Mouse (Mus musculus): ENCODE results near the gene Ccndbp1. TPM values are rescaled to one million over a fixed set of nuclear protein-coding genes. Genes with fewer than 3 reads are reported as not detected.
"Not testable (repeated sequence)": the region's sequence is repeated elsewhere in the genome, so short reads cannot be mapped to it uniquely, and the experiment has no call there.

The Ccndbp1 gene
- polyA plus RNA-seq, 1 experiment: 37.4 TPM

DNA sequence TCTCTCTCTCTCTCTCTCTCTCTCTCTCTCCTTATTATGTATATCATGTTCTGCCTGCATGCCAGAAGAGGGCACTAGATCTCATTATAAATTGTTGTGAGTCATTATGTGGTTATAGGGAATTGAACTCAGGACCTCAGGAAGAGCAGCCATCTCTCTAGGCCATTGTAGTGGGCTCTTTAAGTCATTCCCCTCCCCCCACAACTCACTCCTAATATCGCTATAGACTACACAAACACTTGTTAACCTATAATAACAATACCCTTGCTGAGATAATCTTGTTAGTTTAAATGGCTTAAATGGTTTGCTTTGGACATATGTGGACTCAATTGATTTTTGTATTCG, 29.5 kb upstream of the Ccndbp1 start:
- Histone ChIP-seq H3K4me3 (ENCODE audit: insufficient read depth, low read depth, low read length) (no peak overlapping the region), H3K27ac (replicated peaks; ENCODE audit: low read depth, low read length) (no peak overlapping the region), H3K4me1 (ENCODE audit: control insufficient read depth, insufficient read depth, insufficient read length, low read length) (peaks cover 4% of the 10 kb centered on the region; the same call in 1 of the 2 replicates)

DNA sequence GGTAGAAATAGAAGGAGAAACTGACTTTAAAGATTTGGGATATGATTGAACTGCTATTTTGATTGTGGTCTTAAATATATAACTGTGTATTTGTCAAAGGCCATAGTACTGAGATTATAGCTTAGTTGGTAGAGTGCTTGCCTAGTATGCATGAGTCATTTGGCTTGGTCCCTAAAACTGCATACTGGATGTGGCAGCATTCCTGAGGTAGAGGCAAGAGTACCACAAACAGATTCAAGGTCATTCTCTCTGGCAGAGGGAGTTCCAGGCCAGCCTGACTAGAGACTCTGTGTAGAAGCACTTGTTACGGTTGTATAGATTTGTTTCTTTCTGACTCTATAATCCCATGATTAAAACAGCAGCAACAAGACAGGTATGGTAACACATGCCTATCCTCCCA, 28.4 kb upstream of the Ccndbp1 start:
- H3K27ac ChIP-seq (replicated peaks; ENCODE audit: low read depth, low read length): no peak overlapping the region
- H3K4me3 ChIP-seq (ENCODE audit: insufficient read depth, low read depth, low read length): no peak overlapping the region
- peaks cover 4% of the 10 kb centered on the region; the same call in 1 of the 2 replicates for H3K4me1 ChIP-seq (ENCODE audit: control insufficient read depth, insufficient read depth, insufficient read length, low read length)

DNA sequence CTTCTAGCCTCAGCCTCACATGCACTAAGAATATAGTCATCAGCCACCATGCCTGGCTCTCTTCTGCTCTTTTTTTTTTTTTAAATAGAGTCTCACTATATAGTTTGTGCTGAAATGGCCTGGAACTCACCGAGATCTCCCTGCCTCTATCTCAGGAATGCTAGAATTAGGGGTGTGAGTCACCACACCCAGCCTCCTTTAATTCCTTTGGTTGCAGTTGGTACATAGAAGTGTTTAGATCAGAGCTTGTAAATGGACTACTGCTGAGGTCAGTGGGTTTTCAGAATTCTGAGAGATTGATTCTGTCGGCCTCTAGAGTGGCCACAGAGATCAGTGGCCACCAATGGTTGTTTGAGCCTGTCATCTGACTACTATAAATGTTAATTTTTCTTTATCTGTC, 27.3 kb upstream of the Ccndbp1 start:
- Histone ChIP-seq H3K4me1 (ENCODE audit: control insufficient read depth, insufficient read depth, insufficient read length, low read length) (peaks cover 4% of the 10 kb centered on the region; the same call in 1 of the 2 replicates), H3K27ac (replicated peaks; ENCODE audit: low read depth, low read length) (no peak overlapping the region), H3K4me3 (ENCODE audit: insufficient read depth, low read depth, low read length) (no peak overlapping the region)

DNA sequence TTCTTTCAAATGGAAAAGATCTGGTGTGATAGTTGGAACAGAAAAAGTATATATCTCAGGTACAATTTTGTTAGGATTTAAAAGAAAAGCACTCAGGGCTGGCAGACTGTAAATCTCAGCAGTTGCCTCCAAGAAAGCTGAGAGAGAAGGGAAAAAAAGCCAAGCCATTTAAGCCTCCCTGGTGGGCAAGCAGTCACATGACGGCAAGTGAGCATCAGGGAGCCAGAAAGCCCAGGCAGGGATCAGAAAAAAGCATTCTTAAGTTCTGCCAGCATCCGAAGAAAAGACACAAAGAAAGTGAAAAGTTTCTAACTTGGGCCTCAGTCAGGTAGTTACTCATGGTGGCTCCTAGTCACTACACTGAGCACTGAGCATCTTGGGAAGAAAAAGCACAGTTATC, 24.6 kb upstream of the Ccndbp1 start:
- H3K4me3 ChIP-seq (ENCODE audit: insufficient read depth, low read depth, low read length): no peak overlapping the region
- no peaks in the 10 kb centered on the region for H3K4me1 ChIP-seq (ENCODE audit: control insufficient read depth, insufficient read depth, insufficient read length, low read length)
- no peak overlapping the region for H3K27ac ChIP-seq (replicated peaks; ENCODE audit: low read depth, low read length)

DNA sequence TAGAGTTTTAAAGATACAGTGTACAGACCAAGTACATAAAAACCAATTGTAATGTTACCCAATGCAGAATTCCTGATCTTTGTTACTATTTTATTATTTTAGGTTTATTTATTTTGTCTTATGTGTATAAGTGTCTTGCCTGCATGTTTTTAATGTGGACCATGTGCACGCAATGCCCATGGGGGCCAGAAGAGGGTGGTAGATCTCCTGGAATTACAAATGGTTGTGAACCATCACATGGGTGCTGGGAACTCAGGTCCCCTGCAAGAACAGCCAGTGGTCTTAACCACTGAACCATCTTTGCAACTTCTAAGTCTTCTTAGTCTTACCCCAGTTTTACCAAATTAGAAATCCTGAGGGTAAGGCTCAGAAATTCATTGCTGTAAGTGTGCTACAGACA, 23.0 kb upstream of the Ccndbp1 start:
- no peaks in the 10 kb centered on the region for H3K4me1 ChIP-seq (ENCODE audit: control insufficient read depth, insufficient read depth, insufficient read length, low read length)

DNA sequence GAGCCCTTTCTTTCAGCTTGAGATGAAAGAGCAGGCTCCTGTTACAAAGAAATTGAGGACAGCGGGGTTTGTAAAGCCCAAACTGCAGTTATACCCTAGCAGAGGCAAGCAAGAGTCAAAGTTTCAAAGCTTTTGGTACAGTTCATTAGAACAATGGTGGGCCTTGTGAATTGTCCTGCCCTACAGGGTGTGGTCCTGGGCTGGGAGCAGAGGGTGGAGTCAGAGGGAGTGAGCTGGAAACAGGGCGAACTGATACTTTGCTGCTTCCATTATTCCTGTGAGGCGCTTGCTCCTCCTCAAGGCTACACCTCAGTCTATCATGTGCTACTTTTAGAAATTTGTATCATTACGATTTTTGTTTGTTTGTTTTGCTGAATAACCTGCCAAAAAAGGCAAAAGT, 17.0 kb upstream of the Ccndbp1 start:
- no peak overlapping the region for H3K27ac ChIP-seq (replicated peaks; ENCODE audit: low read depth, low read length)

More for the DNA sequence above, 23.0 kb upstream of the Ccndbp1 start:
- no peak overlapping the region for H3K27ac ChIP-seq (replicated peaks; ENCODE audit: low read depth, low read length)
- no peak overlapping the region for H3K4me3 ChIP-seq (ENCODE audit: insufficient read depth, low read depth, low read length)

DNA sequence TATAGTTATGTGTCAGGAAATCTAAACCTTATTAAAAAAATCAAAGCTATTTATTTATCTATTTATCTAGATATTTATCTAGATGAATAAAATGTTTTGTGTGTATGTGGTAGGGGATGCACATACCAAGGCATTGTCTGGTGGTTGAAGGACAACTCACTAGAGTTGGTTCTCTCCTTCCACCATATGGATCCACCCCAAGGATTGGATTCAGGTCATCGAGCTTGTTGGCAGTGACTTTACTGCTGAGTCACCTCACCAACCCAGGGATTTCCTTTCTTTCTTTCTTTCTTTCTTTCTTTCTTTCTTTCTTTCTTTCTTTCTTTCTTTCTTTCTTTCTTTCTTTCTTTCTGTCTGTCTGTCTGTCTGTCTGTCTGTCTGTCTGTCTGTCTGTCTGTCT, 11.6 kb upstream of the Ccndbp1 start:
- not testable (repeated sequence) for H3K27ac ChIP-seq (replicated peaks; ENCODE audit: low read depth, low read length); H3K4me3 ChIP-seq (ENCODE audit: insufficient read depth, low read depth, low read length); H3K4me1 ChIP-seq (ENCODE audit: control insufficient read depth, insufficient read depth, insufficient read length, low read length)

More for the DNA sequence above, 17.0 kb upstream of the Ccndbp1 start:
- H3K4me1 ChIP-seq (ENCODE audit: control insufficient read depth, insufficient read depth, insufficient read length, low read length): no peaks in the 10 kb centered on the region
- H3K4me3 ChIP-seq (ENCODE audit: insufficient read depth, low read depth, low read length): no peak overlapping the region

DNA sequence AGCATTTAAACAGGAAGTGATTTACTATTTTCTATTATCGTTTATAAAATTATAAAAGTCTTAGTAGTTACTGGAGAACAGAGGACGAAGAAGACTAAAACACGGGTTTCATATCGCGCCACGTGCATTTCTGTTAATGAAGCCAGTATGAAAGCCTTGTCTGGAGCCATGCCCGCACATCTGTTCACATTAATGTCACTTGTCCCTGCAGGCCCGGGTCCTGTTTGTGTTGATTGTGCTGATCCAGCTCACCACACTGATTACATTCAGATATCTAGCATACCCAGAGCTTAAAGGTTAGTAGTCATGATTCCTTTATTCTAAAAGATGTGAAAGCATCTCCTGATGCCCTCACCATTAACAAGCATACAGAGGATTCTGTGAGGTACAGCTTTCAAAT, 9.3 kb upstream of the Ccndbp1 start:
- Histone ChIP-seq H3K27ac (replicated peaks; ENCODE audit: low read depth, low read length) (no peak overlapping the region), H3K4me3 (ENCODE audit: insufficient read depth, low read depth, low read length) (no peak overlapping the region), H3K4me1 (ENCODE audit: control insufficient read depth, insufficient read depth, insufficient read length, low read length) (no peaks in the 10 kb centered on the region)

DNA sequence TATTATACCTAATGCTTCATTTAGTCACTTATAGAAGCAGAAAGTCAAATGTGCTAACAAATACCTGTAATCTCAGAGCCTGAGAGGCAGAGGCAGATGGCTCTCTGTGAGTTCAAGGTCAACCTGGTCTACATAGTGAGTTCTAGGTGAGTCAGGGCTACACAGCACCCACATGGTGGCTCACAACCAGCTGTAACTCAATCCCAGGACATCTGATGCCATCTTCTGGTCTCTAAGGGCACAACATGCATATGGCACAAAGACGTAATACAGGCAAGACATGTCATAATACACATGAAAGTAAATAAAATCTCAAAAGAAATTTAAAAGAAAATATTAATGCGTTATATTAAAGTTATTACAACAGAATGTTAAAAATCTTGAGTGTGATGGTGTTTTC, 4.6 kb upstream of the Ccndbp1 start:
- Histone ChIP-seq H3K4me3 (ENCODE audit: insufficient read depth, low read depth, low read length) (no peak overlapping the region), H3K27ac (replicated peaks; ENCODE audit: low read depth, low read length) (no peak overlapping the region), H3K4me1 (ENCODE audit: control insufficient read depth, insufficient read depth, insufficient read length, low read length) (no peaks in the 10 kb centered on the region)

DNA sequence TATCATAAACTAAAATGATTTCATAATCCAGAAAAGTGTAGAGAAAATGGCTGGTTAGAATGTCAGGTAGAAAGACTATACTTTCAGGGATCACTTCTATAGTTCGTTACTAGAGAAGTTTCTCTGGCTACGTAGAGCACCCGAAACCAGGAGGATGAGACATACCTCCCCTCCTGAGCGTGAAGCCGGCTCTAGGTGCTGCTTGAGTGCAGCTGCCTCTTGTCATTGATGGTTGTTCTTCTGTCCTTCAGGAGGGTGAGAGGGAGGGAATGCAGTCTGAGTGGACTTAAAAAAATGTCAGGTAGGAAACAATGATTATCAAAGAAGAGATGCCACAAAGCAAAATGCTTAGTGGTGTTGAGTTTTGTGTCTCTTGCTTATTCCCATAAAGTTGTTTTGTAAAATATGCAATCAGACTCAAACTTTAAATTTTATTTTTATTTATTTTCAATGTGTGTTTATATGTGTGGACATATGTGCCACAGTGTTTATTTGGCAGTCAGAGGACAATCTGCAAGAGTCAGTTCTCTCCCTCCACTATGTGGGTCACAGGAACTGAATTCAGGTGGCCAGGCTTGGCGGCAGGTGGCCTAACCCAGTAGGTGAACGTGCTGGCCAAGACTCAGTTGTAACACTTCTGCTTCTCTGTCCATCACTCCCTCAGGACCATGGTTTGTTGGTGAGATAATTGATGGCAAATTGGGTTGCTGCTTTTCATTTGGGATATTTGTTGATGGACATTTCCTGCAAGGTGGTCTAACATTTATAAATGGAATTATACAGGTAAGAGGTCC, 4.0 kb upstream of the Ccndbp1 start:
- H3K4me3 ChIP-seq (ENCODE audit: insufficient read depth, low read depth, low read length): no peak overlapping the region
- H3K4me1 ChIP-seq (ENCODE audit: control insufficient read depth, insufficient read depth, insufficient read length, low read length): peaks cover 3% of the 10 kb centered on the region; the same call in 1 of the 2 replicates

DNA sequence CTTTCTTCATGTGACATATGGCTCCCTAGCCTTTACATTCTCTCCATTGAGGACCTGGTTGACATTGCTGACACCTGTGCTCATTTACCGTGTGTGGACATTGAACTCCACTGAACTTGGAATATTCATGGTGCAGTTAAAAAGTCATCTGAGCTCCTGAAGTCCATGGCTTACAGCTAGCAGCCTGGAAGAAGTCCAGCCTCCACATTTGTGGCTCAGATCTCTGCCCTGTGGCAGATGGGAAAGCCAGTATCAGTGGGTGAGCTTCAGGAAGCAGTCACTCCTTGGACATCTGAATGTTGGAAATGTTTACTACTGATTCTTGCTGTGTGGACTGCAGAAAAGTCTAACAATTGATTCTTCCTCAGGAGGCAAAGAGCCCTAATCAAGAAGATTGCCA, 1.2 kb upstream of the Ccndbp1 start:
- Histone ChIP-seq H3K4me3 (ENCODE audit: insufficient read depth, low read depth, low read length) (no peak overlapping the region), H3K27ac (replicated peaks; ENCODE audit: low read depth, low read length) (no peak overlapping the region), H3K4me1 (ENCODE audit: control insufficient read depth, insufficient read depth, insufficient read length, low read length) (peaks cover 3% of the 10 kb centered on the region; the same call in 1 of the 2 replicates)

More for the DNA sequence above, 4.0 kb upstream of the Ccndbp1 start:
- no peak overlapping the region for H3K27ac ChIP-seq (replicated peaks; ENCODE audit: low read depth, low read length)

DNA sequence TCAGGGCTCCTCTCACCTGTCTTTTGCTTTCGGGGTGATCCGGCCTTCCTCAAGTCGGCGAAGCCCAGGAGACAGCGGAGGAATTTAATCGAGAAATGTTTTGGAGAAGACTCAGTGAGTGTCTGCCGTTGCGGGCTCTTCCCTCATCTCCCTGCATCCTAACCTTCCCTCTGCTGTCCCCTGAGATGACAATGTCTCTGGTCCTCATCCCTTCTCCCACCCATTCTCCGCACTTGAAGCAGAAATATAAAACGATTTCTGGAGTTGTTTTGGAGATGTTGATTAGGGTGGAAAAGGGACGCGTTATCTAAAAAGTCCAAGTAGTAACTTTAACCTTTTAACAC, 433 bp downstream of the Ccndbp1 start:
- Histone ChIP-seq H3K4me1 (ENCODE audit: control insufficient read depth, insufficient read depth, insufficient read length, low read length) (peaks cover 3% of the 10 kb centered on the region; the same call in 1 of the 2 replicates), H3K4me3 (ENCODE audit: insufficient read depth, low read depth, low read length) (peak overlapping the region; percentile 74), H3K27ac (replicated peaks; ENCODE audit: low read depth, low read length) (no peak overlapping the region)

DNA sequence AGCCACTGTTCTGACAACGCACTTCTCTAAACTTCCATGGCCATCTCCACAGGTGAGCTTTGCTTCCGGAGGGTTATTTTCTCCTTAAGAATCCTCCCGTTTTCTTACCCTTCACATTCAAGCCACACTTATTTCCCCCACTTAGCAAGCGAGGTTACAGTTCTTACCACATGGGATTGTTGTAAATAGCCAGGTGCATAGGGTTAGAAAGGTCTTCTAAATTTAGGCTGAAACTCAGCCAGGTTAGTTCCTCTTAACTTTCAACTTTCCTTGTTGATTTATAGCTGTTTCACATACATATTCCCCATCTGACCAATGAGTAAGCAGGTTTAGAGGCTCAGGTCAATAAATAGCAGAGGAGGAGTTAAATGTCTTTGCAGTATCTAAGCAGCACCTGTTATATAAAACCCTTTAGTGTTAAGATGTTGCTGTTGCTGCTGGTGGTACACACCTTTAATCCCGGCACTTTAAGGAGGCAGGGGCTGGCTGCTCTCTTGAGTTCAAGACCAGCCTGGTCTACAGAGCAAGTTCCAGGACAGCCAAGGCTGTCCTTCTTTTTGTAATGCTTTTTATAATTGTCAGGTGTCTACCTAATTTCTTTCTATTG, 971 bp downstream of the Ccndbp1 start:
- peaks cover 3% of the 10 kb centered on the region; the same call in 1 of the 2 replicates for H3K4me1 ChIP-seq (ENCODE audit: control insufficient read depth, insufficient read depth, insufficient read length, low read length)
- H3K4me3 ChIP-seq (ENCODE audit: insufficient read depth, low read depth, low read length): peak overlapping the region; percentile 74
- no peak overlapping the region for H3K27ac ChIP-seq (replicated peaks; ENCODE audit: low read depth, low read length)

DNA sequence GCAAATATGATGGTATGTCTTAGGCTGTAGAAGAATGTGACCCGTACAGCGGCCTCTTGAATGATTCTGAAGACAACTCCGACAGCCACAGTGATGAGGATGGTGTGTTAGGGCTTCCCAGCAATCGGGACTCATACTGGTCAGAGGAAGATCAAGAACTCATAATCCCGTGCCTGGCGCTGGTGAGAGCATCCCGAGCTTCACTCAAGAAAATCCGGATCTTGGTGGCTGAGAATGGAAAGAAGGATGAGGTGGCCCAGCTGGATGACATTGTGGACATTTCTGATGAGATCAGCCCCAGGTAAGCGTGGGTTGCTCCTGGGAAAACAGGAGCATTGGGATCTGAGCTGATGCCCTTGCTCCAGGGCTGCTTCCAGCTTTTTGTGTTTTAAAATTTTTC, 4.5 kb downstream of the Ccndbp1 start:
- Histone ChIP-seq H3K4me1 (ENCODE audit: control insufficient read depth, insufficient read depth, insufficient read length, low read length) (peaks cover 3% of the 10 kb centered on the region; the same call in 1 of the 2 replicates), H3K27ac (replicated peaks; ENCODE audit: low read depth, low read length) (no peak overlapping the region), H3K4me3 (ENCODE audit: insufficient read depth, low read depth, low read length) (no peak overlapping the region)

DNA sequence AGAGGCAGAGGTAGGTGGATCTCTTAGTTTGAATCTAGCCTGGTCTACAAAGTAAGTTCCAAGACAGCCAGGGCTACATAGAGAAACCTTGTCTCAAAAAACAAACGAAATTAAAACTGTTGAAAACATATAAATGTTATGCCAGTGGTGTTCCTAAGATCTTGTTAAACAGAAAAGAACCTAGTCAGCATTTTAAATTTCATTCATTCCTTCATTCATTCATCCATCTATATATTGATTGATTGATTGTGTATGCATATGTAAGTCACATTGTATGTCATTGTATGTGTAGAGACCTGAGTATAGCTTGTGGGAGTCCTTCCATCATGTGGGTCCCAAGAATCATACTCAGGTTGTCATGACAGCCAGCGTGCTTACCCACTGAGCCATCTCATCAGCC, 7.3 kb downstream of the Ccndbp1 start:
- H3K4me3 ChIP-seq (ENCODE audit: insufficient read depth, low read depth, low read length): no peak overlapping the region
- H3K4me1 ChIP-seq (ENCODE audit: control insufficient read depth, insufficient read depth, insufficient read length, low read length): no peaks in the 10 kb centered on the region
- no peak overlapping the region for H3K27ac ChIP-seq (replicated peaks; ENCODE audit: low read depth, low read length)

DNA sequence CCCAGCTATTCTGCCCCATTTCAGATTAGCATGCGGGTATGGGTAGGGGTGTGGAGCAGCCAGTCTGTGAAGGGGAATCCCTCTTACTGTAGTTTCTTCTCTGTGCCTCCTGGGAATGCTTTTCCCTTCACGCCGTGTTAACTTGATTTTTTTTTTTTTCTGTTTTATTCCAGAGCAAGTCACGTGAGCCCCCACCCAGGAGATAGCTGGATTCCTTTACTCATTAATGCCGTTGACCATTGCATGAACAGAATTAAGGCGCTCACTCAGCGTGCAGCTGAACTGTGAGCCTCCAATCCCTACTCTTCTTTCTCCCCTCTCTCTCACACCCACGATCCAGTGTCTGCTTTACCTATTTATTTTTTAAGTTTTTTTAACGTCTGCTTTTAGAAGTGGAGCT, 8.0 kb downstream of the Ccndbp1 start:
- H3K4me3 ChIP-seq (ENCODE audit: insufficient read depth, low read depth, low read length): no peak overlapping the region
- H3K4me1 ChIP-seq (ENCODE audit: control insufficient read depth, insufficient read depth, insufficient read length, low read length): no peaks in the 10 kb centered on the region
- H3K27ac ChIP-seq (replicated peaks; ENCODE audit: low read depth, low read length): no peak overlapping the region

Data from brown adipose tissue, adult 24 weeks (tissue).